Mouse (Mus musculus) limb, embryonic 15.5 days (tissue): ENCODE measurements at regions not wholly inside any gene's neighbourhood (a gene's known extent, or its start where the extent isn't known, plus 50 kb on each side); places are given as distances from the start of the nearest gene placed in this dataset.

Source experiments
- ATAC-seq: fragments of 200-750 bp; cut with Nextera tagmentation; 2 replicates; pipeline ENCODE4 v1.8.0; 2017; ENCODE audit warnings: low read depth, moderate TSS enrichment; ENCODE audit not compliant: insufficient number of reproducible peaks, low FRiP score, low TSS enrichment
- H3K27ac ChIP-seq: fragments of 300-500 bp; sonication (generic); 2 replicates; pipeline ENCODE4 v1.5.1; 2015; ENCODE audit warnings: moderate library complexity, mild to moderate bottlenecking, inconsistent platforms
- H3K27me3 ChIP-seq: fragments of 300-500 bp; sonication (generic); 2 replicates; pipeline ENCODE4 v1.6.1; 2015; ENCODE audit warnings: inconsistent platforms
- H3K36me3 ChIP-seq: fragments of 300-500 bp; sonication (generic); 2 replicates; pipeline ENCODE4 v1.6.1; 2015; ENCODE audit warnings: inconsistent platforms
- H3K4me1 ChIP-seq: fragments of 300-500 bp; sonication (generic); 2 replicates; pipeline ENCODE4 v1.6.1; 2015; ENCODE audit warnings: inconsistent platforms
- H3K4me2 ChIP-seq: fragments of 300-500 bp; sonication (generic); 2 replicates; pipeline ENCODE4 v1.6.1; 2015; ENCODE audit warnings: mild to moderate bottlenecking, inconsistent platforms
- H3K4me3 ChIP-seq: fragments of 300-500 bp; sonication (generic); 2 replicates; pipeline ENCODE4 v1.5.1; 2015; ENCODE audit warnings: mild to moderate bottlenecking, inconsistent platforms
- H3K9ac ChIP-seq: fragments of 300-500 bp; sonication (generic); 2 replicates; pipeline ENCODE4 v1.6.1; 2015; ENCODE audit warnings: inconsistent platforms
- H3K9me3 ChIP-seq: fragments of 300-500 bp; sonication (generic); 2 replicates; pipeline ENCODE4 v1.6.1; 2016; ENCODE audit warnings: inconsistent platforms
- WGBS: fragments of 180-500 bp; shearing (Covaris S2); methylation state at CpG from one replicate; pipeline ENCODE4 v1.1.7; 2015; 5-methylcytosine and 5-hydroxymethylcytosine counted together

DNA sequence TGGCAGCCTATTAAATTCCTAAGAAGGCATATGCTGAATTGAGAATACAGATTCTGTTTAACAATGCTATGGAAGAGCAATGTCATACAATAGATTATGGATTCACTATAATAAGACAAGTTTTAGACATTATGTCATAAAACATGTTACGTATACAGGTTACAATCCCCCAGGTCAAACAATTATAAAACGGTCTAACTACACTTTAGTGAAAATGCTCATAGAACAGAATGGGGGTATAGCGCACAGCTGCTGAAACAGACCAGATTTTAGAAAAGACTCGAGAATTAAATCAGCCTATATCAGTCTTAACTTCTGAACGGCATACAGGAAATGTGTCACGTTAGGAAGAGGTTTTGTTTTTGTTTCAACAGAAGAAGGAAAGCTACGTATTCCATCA, 660.5 kb upstream of the Sel1l start:
- no peaks in the 10 kb centered on the region for H3K36me3 ChIP-seq
- no peak overlapping the region for H3K4me3 ChIP-seq
- H3K9ac ChIP-seq, result no peak overlapping the region
- ATAC-seq, result no peak
- peaks cover 3% of the 10 kb centered on the region; the same call in 1 of the 2 replicates for H3K4me1 ChIP-seq
- 50% methylated on average over 7 of the region's 7 CpGs for WGBS
- no peaks in the 10 kb centered on the region for H3K9me3 ChIP-seq
- no peaks in the 10 kb centered on the region for H3K27me3 ChIP-seq
- no peak overlapping the region for H3K27ac ChIP-seq
- no peak overlapping the region for H3K4me2 ChIP-seq

DNA sequence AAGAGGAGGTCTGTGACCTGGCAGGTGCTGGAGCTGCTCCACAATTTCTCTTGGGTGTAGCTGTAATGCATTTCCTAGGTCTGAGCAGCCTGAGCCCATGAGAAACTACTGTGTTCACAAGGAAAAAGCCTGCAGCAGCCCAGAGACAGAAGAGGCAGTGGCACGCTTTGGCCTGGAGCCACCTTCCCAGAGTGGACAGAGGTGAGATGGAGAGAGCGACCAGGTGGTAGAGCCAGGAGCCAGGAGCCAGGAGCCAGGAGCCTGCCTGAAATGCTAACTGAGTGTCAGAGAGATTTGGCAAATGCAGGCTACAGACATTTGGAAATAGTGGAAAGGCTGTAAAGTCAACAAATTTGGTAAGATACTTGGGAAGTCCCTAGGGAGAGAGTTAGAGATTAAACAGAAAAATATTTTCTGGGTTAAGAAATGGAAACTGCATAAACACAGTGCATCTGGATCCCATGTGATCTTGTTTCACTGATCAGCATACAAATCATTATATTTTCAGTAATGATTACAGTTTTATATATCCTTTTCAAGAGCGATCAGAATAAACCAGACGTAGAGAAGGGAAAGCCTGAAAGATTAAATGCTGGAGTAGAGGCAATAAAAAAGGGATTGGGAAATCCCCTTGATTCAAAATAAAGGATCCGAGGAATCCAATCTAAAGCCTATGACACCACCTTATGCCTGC, 660.0 kb upstream of the Sel1l start:
- Histone ChIP-seq H3K27ac (no peak overlapping the region), H3K4me2 (no peak overlapping the region)
- ATAC-seq, result no peak

DNA sequence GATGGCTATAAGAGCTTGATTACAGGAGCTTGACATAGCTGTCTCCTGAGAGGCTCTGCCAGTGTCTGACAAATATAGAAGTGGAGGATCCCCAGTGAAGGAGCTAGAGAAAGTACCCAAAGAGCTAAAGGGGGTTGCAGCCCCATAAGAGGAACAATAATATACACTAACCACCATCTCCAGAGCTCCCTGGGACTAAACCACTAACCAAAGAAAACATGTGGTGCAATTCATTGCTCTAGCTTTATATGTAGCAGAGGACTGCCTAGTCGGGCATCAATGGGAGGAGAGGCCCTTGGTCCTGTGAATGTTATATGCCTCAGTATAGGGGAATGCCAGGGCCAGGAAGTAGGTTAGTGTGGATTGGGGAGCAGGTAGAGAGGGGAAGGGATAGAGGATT, 635.0 kb upstream of the Sel1l start:
- Histone ChIP-seq H3K4me3 (no peak overlapping the region), H3K36me3 (no peaks in the 10 kb centered on the region), H3K27ac (no peak overlapping the region), H3K27me3 (no peaks in the 10 kb centered on the region), H3K9ac (no peak overlapping the region), H3K4me2 (no peak overlapping the region), H3K9me3 (no peaks in the 10 kb centered on the region), H3K4me1 (no peaks in the 10 kb centered on the region)
- WGBS, result 62% methylated on average over 1 of the region's 1 CpGs
- ATAC-seq, result no peak

More for the DNA sequence above, 660.0 kb upstream of the Sel1l start:
- Histone ChIP-seq H3K36me3 (no peaks in the 10 kb centered on the region), H3K4me1 (peaks cover 3% of the 10 kb centered on the region; the same call in 1 of the 2 replicates), H3K27me3 (no peaks in the 10 kb centered on the region), H3K4me3 (no peak overlapping the region), H3K9ac (no peak overlapping the region), H3K9me3 (no peaks in the 10 kb centered on the region)
- 42% methylated on average over 5 of the region's 5 CpGs for WGBS

DNA sequence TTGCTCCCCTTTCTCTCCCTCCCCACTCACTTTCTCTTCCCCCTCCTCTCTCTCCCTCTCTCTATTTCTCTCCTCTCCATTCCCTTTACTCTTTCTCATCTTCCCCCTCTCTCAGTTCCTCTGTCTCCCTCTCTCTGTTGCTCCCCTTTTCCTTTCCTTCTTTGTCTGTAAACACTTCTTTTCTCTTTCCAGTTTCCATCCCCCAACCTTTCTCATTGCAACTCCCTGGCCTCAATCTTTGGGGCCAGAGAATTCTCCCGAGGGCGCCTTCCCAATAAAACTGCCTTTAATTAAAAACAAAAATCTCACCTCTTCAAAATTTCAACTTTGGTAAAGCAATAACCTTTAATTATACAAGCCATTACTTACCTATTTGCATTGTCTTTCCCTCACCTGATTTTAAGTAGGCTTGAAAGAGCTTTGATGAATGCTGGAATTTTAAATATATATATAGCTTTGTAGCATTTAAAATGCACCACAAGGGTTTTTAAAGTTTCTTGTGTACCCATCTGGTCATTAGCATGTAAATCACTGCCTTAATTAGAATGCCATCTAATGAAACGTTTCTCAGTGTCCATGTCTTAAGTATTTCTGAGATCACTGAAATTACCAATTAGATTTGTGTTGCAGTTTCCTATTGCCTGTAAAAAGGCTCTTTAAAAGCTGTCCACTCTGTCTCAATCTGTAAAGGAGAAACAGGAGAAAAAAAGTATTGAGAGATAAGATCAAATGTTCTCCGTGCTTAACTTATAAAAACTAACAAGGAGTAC, 625.5 kb upstream of the Sel1l start:
- ATAC-seq, result no peak
- Histone ChIP-seq H3K9ac (no peak overlapping the region), H3K4me3 (no peak overlapping the region), H3K27ac (no peak overlapping the region), H3K27me3 (no peaks in the 10 kb centered on the region), H3K9me3 (no peaks in the 10 kb centered on the region), H3K4me2 (no peak overlapping the region), H3K4me1 (no peaks in the 10 kb centered on the region), H3K36me3 (no peaks in the 10 kb centered on the region)
- 24% methylated on average over 4 of the region's 4 CpGs for WGBS

DNA sequence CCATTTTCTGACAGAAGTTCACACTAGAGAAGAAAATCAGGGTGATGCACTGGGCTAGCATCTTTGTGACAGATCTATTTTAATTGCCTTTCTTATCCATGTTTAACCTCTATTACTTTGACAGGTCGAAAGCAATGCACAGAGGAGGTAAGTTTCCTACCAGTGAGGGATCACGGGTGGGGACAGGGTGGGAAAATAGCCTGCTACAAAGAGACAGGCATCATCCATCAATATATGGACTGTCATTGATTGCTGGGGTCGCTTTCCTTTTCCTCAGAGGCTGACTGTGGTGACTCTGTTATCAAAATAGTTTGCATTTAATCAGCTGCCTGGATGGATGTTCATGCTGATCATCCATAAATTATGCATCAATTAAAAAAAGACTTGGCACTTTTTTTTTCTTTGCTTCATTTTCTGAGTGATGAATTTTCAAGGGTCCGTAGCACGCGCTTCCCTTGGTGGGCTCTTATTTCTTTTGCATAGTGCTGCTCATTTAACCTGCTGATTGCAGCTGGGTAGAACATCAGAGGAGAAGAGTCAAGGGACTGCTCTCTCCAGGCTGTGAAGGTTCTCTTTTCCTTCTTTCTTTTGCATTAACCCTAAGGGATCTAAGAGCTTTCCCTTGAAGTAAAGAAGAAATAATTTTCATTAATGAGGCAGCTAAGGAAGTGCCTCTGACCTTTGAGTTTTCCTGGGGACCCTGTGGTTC, 602.3 kb upstream of the Sel1l start:
- Histone ChIP-seq H3K27ac (no peak overlapping the region), H3K9ac (no peak overlapping the region), H3K9me3 (no peaks in the 10 kb centered on the region), H3K4me1 (no peaks in the 10 kb centered on the region), H3K36me3 (no peaks in the 10 kb centered on the region), H3K27me3 (no peaks in the 10 kb centered on the region), H3K4me3 (no peak overlapping the region), H3K4me2 (no peak overlapping the region)
- WGBS, result 70% methylated on average over 6 of the region's 6 CpGs
- no peak for ATAC-seq

DNA sequence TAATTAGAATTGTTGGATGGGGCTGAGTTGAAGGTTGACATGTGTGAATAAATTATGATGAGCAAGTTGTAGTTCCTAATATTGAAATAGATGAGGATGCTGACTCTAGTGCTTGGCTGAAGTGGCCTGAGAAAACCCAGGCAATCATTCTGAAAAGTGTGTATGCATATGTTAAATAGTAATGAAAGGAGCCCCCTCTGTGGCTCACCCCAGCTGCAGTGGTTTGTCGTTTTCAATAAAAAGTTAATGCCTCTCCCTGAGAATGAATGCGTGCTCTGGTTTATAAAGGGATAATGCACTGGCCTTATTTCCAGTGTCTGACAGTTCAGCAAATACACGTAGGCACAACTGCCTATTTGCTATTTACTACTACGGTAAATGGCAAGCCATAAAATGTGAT, 569.5 kb upstream of the Sel1l start:
- no peak overlapping the region for H3K27ac ChIP-seq
- H3K36me3 ChIP-seq, result no peaks in the 10 kb centered on the region
- H3K9ac ChIP-seq, result no peak overlapping the region
- H3K27me3 ChIP-seq, result no peaks in the 10 kb centered on the region
- H3K4me2 ChIP-seq, result no peak overlapping the region
- no peak overlapping the region for H3K4me3 ChIP-seq
- 42% methylated on average over 4 of the region's 4 CpGs for WGBS
- no peaks in the 10 kb centered on the region for H3K4me1 ChIP-seq
- H3K9me3 ChIP-seq, result no peaks in the 10 kb centered on the region
- no peak for ATAC-seq

DNA sequence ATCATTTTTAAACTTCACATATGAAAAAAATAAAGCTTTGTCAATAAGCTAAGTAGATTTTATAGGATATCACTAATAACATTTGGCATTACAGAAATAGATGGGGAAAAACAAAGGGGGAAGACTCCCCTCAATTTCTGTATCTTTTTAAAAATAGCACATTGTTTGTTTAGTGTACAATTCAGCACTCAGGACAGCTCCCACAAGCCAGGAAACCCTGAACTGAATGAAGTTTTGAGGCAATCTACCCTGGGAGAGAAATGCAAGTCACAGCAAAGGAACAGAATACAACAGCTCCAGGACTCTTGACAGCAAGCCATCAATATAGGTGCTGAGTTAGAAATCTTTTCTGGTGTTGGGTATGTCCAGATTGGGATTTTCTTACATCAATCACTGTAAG, 556.5 kb upstream of the Sel1l start:
- Histone ChIP-seq H3K4me1 (no peaks in the 10 kb centered on the region), H3K27me3 (no peaks in the 10 kb centered on the region), H3K9ac (no peak overlapping the region), H3K36me3 (no peaks in the 10 kb centered on the region), H3K27ac (no peak overlapping the region), H3K4me3 (no peak overlapping the region), H3K9me3 (no peaks in the 10 kb centered on the region), H3K4me2 (no peak overlapping the region)
- ATAC-seq, result no peak

DNA sequence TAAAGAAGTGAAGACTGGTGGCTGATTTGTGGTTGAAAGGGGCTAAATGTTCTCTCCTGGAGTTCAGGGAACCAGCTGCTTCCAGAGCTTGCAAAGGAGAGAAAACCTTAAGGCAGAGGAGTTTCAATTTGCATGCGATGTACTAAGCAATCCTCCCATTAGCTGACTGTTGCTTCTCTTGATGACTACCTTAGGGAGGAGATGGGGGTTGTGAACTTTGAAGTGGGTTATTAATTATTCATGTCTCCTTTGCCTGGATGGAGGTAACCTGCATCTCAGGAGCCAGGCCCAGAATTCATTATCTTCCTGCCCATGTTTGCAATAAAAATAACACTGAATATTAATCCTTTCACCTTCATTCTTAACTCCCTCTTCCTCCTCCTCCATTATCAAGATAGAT, 552.0 kb upstream of the Sel1l start:
- Histone ChIP-seq H3K4me3 (no peak overlapping the region), H3K9ac (no peak overlapping the region), H3K4me1 (no peaks in the 10 kb centered on the region), H3K36me3 (no peaks in the 10 kb centered on the region), H3K27ac (no peak overlapping the region), H3K4me2 (no peak overlapping the region), H3K9me3 (no peaks in the 10 kb centered on the region), H3K27me3 (no peaks in the 10 kb centered on the region)
- 50% methylated on average over 1 of the region's 1 CpGs for whole genome bisulfite sequencing
- ATAC-seq, result no peak

DNA sequence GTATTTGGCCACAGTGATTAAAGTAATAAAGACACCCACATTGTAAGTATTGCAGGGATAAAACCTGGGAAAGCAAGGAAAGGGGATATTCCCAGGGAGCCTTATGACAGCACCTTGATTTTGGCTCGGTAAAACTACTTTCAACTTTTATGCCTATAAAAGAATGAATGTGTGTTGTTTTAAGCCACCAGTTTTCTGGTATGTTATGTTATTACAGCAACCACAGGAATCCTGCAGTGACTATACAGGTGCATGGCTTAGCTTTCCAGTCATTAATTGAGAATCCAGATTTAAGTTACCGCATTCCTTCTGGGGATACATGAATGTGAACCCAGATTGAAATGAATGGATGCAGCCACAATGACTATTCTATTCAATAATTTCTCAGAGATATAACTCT, 537.2 kb upstream of the Sel1l start:
- H3K27me3 ChIP-seq, result no peaks in the 10 kb centered on the region
- no peak overlapping the region for H3K9ac ChIP-seq
- ATAC-seq, result no peak
- H3K4me1 ChIP-seq, result no peaks in the 10 kb centered on the region
- no peaks in the 10 kb centered on the region for H3K36me3 ChIP-seq
- no peaks in the 10 kb centered on the region for H3K9me3 ChIP-seq
- no peak overlapping the region for H3K4me3 ChIP-seq
- H3K4me2 ChIP-seq, result no peak overlapping the region
- H3K27ac ChIP-seq, result no peak overlapping the region
- 43% methylated on average over 2 of the region's 2 CpGs for WGBS

DNA sequence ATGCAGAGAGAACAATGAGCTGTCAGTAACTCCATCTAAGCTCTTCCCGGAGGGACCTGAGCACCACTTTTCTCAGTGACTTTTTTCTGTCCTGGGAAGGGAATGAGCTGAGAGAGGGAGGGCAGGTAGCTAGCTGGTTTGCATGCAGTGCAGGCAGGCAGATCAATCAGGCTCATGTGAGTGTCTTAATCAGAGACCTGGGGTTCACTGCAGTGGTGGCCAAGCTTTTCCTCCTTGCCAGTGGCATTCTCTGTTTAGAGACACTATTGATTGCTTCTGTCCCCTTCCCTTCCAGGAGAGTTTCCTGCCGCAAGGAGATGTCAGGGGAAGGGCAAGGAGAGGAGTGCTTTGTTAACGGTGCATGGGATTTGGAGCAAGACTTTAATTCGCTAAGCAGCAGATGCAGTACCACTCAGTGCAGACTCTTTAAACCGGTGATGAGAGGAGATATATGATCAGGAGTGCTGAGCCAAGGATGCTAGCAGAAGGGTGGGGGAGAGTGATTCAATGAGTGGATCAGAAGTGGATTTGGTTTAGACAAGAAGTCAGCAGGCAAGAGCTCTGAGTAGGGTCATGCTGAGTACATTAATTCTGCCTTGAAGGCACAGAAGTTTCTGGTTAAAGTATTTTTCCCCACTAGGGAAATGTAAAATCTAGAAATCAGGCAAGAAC, 535.4 kb upstream of the Sel1l start:
- Histone ChIP-seq H3K9ac (no peak overlapping the region), H3K27ac (no peak overlapping the region), H3K4me1 (no peaks in the 10 kb centered on the region), H3K36me3 (no peaks in the 10 kb centered on the region), H3K9me3 (no peaks in the 10 kb centered on the region), H3K27me3 (no peaks in the 10 kb centered on the region), H3K4me2 (no peak overlapping the region), H3K4me3 (no peak overlapping the region)
- WGBS, result 18% methylated on average over 5 of the region's 5 CpGs
- ATAC-seq, result no peak

DNA sequence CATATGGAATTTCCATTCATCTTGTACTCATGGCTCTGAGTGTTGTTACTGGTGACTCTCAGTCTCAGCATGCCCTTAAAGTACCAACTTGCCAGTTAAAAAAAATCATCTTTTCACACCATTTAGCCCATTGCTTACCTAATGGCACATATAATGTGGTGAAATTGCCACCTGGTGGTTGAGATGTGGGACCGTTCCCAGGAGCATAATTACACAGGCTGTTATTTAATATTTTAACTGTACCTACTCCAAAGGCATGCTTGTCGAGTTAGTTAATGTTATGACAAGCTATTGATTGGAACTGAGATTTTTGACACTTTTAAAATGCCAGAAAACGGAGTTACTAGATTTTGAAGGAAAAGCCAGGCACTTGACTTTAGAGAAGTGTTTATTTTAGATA, 530.2 kb upstream of the Sel1l start:
- 29% methylated on average over 3 of the region's 3 CpGs for WGBS
- Histone ChIP-seq H3K27me3 (no peaks in the 10 kb centered on the region), H3K4me3 (no peak overlapping the region), H3K4me2 (no peak overlapping the region), H3K9me3 (no peaks in the 10 kb centered on the region), H3K9ac (no peak overlapping the region), H3K36me3 (no peaks in the 10 kb centered on the region), H3K4me1 (no peaks in the 10 kb centered on the region), H3K27ac (no peak overlapping the region)
- ATAC-seq, result no peak

DNA sequence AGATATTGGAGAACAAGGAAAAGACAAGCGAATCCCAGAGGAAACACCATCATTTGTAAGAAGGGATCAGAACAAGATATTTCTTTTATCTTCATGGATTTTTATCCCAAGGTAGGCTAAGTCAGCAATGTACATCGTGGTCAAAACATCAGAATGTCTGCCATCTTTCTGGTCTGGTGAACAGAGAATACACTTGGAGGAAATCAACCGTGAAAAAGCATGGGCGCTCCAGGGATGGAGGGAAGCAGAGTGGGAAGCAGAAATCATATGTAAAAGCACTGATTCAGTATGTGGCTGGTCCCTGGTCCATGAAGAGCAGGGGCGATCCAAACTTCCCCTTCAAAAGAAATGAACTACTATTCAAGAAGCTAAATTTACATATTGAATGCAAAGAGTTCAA, 517.0 kb upstream of the Sel1l start:
- ATAC-seq, result no peak
- 85% methylated on average over 5 of the region's 5 CpGs for WGBS
- Histone ChIP-seq H3K9ac (no peak overlapping the region), H3K36me3 (no peaks in the 10 kb centered on the region), H3K4me2 (no peak overlapping the region), H3K4me1 (no peaks in the 10 kb centered on the region), H3K27me3 (no peaks in the 10 kb centered on the region), H3K9me3 (no peaks in the 10 kb centered on the region), H3K4me3 (no peak overlapping the region), H3K27ac (no peak overlapping the region)
